Mouse (Mus musculus) G1E (cell line): Measurements from ENCODE around the gene March1.

Source experiments
- CTCF ChIP-seq: IDR thresholded peaks from 2 replicates; pipeline ENCODE4 v1.5.1; 2012; ENCODE audit warnings: low read depth, low read length, inconsistent platforms, mixed read lengths
- GATA1 ChIP-seq: IDR thresholded peaks from 2 replicates; pipeline ENCODE4 v1.6.1; 2012; ENCODE audit warnings: borderline replicate concordance, low read length, inconsistent platforms, mixed read lengths
- TAL1 ChIP-seq: conservative IDR thresholded peaks from 2 replicates; pipeline ENCODE4 v1.6.1; 2012; ENCODE audit warnings: low read depth, low read length, inconsistent platforms, mixed read lengths

DNA sequence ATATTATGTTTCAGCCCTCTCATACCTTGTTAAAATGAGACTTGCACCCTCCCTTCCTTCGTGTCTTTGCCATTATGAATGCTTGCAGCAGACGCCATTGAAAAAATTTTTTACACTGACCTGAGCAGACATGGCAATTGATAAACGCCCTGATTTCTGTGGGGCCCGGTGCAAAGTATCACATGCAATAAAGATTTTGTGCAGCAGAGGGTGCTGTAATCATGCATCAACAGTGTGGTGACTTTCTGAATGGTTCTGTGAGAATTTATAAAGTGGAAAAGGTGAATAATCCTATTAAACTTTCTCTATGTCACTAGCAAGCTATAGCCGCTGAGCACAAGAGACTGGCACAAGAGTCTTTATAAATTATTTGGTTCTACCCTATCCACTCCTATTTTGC is 833.0 kb downstream of the March1 start:
- no peak for TF ChIP-seq TAL1
- no peak for TF ChIP-seq CTCF
- no peak for TF ChIP-seq GATA1
